Mouse (Mus musculus) bone marrow macrophage, adult 2 months (primary cell): ENCODE results near the gene Ggps1. TPM values are rescaled to one million over a fixed set of nuclear protein-coding genes. Genes with fewer than 3 reads are reported as not detected.

Experiments
- H3K27ac ChIP-seq: 2 replicates; pipeline ENCODE4 v1.5.1; 2012; ENCODE audit warnings: low read depth, low read length; ENCODE audit not compliant: insufficient read depth
- H3K4me1 ChIP-seq: 2 replicates; pipeline ENCODE4 v1.6.1; 2012; ENCODE audit warnings: low read length; ENCODE audit not compliant: control insufficient read depth, insufficient read depth
- H3K4me3 ChIP-seq: 2 replicates; pipeline ENCODE4 v1.5.1; 2012; ENCODE audit warnings: mild to moderate bottlenecking, low read length, moderate library complexity; ENCODE audit not compliant: insufficient read depth
- CTCF ChIP-seq: IDR thresholded peaks from 2 replicates; pipeline ENCODE4 v1.5.1; 2012; ENCODE audit warnings: low read depth, mild to moderate bottlenecking, low read length, moderate library complexity
- POLR2A ChIP-seq: IDR thresholded peaks from 2 replicates; pipeline ENCODE4 v1.6.1; 2012; ENCODE audit warnings: mild to moderate bottlenecking, low read depth, low read length, borderline replicate concordance
- polyA plus RNA-seq: library from polyadenylated mRNA; stranded (reverse); fragments of >200 nt; gene quantifications from 2 replicates; pipeline ENCODE4 v1.2.4, GENCODE M21; 2012; ENCODE audit not compliant: missing spikeins, insufficient read depth, insufficient read length

The Ggps1 gene
- polyA plus RNA-seq, 1 experiment, result 29.9 TPM

GRCm38 (mm10) chr13:14018283-14018682 lies 45.0 kb downstream of the Ggps1 start:
- H3K27ac ChIP-seq, result no peak overlapping the region
- no peak overlapping the region for H3K4me3 ChIP-seq
- no peak for TF ChIP-seq POLR2A
- TF ChIP-seq CTCF, result no peak
- 0 out of 2 replicates have a peak, but pooled peaks cover 2% of the 10 kb centered on the region for H3K4me1 ChIP-seq

DNA sequence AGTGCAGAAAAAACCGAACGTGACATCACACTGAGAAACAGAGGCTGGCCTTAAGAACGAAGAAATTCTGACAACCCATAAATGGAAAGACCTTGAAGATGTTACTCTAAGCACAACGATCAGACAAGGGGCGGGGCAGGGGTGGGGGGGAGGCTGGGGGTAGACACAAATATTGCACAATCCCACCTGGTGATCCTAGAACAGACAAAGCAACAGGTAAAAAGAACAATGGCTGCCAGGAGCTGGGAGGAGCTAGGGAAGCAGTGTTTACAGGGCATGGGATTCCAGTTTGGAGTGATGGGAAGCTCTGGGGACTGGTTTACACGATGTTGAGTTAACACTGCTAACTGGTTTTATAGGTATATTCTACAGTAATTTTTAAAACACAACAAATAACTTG lies 47.7 kb downstream of the Ggps1 start:
- TF ChIP-seq CTCF, result no peak
- TF ChIP-seq POLR2A, result no peak
- 0 out of 2 replicates have a peak, but pooled peaks cover 2% of the 10 kb centered on the region for H3K4me1 ChIP-seq
- H3K27ac ChIP-seq, result no peak overlapping the region
- H3K4me3 ChIP-seq, result no peak overlapping the region

DNA sequence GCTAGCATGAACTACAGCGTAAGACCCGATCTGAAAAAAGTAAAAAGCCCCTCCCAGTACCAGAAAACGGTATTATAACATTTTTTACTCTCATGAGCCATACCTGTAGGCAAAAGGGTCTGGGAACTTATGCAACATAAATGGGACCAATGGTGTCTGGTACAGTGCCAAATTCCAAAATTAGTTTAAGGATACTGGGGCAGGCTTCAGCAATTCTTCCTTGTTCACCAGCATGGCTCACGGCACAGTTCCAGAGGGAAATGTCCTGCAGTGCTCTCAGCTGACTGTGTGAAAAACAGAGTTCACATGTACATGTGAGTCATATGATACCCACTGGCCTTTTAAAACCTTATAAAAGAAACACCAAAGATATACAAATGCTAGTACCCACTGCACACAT lies 48.7 kb downstream of the Ggps1 start:
- no peak for TF ChIP-seq CTCF
- TF ChIP-seq POLR2A, result no peak
- no peak overlapping the region for H3K4me3 ChIP-seq
- H3K4me1 ChIP-seq, result 0 out of 2 replicates have a peak, but pooled peaks cover 2% of the 10 kb centered on the region
- H3K27ac ChIP-seq, result no peak overlapping the region

DNA sequence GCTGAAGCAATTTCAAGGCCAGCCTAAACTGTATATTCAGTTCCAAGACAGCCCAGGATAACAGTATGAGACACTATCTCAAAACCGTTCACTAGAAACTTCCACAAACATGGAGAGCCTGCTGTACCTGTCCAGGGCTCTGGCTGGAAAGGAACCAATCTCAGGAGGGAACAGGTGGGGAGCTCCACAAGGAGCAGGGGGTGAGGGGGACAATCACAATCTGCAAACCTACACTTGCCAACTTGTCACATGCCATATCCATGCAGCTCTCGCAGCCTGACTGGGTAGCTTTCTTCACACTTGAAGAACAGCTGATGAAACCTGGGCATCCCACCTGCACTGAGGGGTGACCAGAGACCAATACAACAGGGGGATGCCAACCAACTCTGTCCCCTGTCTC lies 49.3 kb downstream of the Ggps1 start:
- H3K4me3 ChIP-seq, result no peak overlapping the region
- no peak overlapping the region for H3K27ac ChIP-seq
- TF ChIP-seq CTCF, result no peak
- TF ChIP-seq POLR2A, result no peak
- 0 out of 2 replicates have a peak, but pooled peaks cover 2% of the 10 kb centered on the region for H3K4me1 ChIP-seq

DNA sequence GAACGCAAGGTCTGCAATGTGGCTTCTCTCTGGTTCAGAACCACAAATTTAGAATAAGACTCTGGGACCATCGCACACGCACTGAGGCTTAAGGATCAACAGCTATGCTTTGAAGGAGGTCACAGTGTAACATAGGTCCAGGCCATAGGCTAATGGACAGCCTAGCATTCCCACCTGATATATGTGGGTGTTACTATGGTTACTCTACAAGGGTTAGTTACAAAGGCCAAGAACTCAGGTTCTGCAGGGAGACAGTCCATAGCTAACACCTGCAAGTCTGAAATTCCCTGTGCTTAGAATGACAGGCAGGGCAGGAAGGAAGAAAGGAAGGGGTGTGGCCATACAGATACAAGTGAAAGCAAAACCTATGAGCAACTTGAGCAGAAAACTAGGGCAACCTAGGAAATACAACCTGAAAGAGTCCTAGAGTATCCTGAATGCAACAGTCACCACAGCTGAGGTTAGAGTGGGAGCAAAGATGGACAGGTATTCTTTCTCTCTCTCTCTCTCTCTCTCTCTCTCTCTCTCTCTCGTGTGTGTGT lies 51.8 kb downstream of the Ggps1 start:
- TF ChIP-seq POLR2A (no peak), CTCF (no peak)
- no peak overlapping the region for H3K4me3 ChIP-seq
- peaks cover 3% of the 10 kb centered on the region; the same call in 1 of the 2 replicates for H3K4me1 ChIP-seq
- H3K27ac ChIP-seq, result no peak overlapping the region

- peaks cover 3% of the 10 kb centered on the region; the same call in 1 of the 2 replicates for H3K4me1 ChIP-seq
- no peak overlapping the region for H3K27ac ChIP-seq
- TF ChIP-seq POLR2A (no peak), CTCF (no peak)
- no peak overlapping the region for H3K4me3 ChIP-seq
Observed at GRCm38 (mm10) chr13:14006056-14006455, 57.2 kb downstream of the Ggps1 start.

GRCm38 (mm10) chr13:14004999-14005398 lies 58.3 kb downstream of the Ggps1 start:
- no peak for TF ChIP-seq CTCF
- TF ChIP-seq POLR2A, result no peak
- Histone ChIP-seq H3K4me1 (peaks cover 3% of the 10 kb centered on the region; the same call in 1 of the 2 replicates), H3K27ac (no peak overlapping the region), H3K4me3 (no peak overlapping the region)

- H3K4me1 ChIP-seq, result peaks cover 3% of the 10 kb centered on the region; the same call in 1 of the 2 replicates
- TF ChIP-seq CTCF (no peak), POLR2A (no peak)
- H3K27ac ChIP-seq, result no peak overlapping the region
- H3K4me3 ChIP-seq, result no peak overlapping the region
Observed at GRCm38 (mm10) chr13:14004086-14004485, 59.2 kb downstream of the Ggps1 start.

DNA sequence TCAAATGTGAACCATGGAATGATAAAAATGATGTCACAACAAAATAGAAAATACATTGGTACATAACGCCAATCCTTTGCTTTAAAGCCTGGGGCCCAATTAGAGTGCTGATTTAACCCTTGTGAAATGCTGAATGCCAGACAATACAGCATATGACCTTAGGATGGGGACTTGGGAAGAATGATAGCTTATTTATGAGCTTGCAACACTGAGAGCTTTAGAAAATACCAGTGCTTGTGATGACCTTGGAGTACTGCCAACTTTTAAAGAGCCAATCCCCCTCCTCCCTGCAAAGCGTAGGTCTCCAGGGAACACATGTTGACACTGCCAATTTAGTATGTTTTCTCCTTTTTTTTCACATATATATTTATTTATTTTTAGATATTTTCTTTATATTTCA lies 60.6 kb downstream of the Ggps1 start:
- H3K4me3 ChIP-seq, result no peak overlapping the region
- TF ChIP-seq CTCF, result no peak
- H3K27ac ChIP-seq, result no peak overlapping the region
- peaks cover 3% of the 10 kb centered on the region; the same call in 1 of the 2 replicates for H3K4me1 ChIP-seq

Other genes with a start within 250 kb of the Ggps1 start
- gene B3galnt2, start 109.0 kb downstream of the Ggps1 start, polyA plus RNA-seq, result 9.8 and 11.5 TPM in 2 replicates
- 65.1 and 107 TPM in 2 replicates for gene Tbce, start 23.9 kb downstream of the Ggps1 start, polyA plus RNA-seq
- gene Arid4b, start 256 bp downstream of the Ggps1 start, polyA plus RNA-seq, result 28.0 and 32.5 TPM in 2 replicates